Mouse (Mus musculus) frontal cortex, postnatal 14 days (tissue): ENCODE data around the gene Fam221b.

Source experiments
- DNase-seq, 2 experiments: peaks; one replicate each; pipeline ENCODE4 v3.0.0; 2022; ENCODE audit warnings: low spot score in 2 of 2

The Fam221b gene

DNA sequence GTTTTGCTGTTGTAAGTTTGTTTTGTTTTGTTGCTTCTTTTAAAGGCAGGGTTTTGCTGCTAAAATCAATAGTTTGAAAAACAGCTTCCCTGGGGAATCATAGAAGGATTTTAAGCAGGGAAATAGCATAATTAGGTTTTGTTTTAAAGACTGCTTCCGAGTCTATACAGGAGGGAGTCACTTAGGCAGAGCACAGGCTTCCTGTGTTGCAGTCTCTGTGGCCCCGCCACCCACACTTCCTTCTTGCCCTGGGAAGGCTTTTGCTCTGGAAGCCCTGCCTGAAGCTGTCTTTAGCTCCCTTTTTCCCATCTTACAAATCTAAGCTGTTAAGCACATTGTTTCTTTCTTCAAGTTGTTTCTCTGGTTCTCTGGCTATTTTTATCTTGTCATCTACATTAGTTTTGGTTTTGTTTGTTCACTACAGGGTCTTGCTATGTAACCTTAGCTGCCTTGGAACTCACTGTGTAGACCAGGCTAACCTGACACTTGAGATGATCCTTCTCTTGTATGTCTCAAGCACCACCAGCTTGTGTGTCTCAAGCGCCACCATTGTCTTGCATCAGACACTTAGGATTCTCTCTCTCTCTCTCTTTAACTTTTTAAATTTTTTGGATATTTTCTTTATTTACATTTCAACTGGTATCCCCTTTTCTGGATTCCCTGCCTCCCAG is 55.8 kb downstream of the Fam221b start:
- DNase-seq, result no peak

DNA sequence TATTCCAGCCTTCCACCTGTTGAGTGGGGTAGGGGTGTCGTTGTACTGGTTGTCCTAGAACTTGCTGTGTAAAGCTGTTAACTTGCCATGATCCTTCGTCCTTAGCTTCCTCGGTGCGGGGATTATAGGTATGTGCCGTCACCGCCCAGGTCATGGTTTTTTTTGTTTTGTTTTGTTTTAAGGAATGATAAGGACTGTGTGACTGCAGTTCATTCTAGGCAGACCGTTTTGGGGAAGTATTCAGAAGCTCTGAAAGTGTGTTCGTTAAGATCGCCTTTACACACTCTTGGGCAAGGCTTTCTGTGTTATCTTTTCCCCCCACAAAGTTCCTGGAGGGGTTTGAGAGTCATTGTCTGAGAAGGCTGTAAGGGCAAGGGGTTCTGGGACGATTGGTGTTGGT is 56.4 kb downstream of the Fam221b start:
- DNase-seq, result no peak
